Mouse (Mus musculus) intestine, postnatal 0 days (tissue): ENCODE measurements at regions not wholly inside any gene's neighbourhood (a gene's known extent, or its start where the extent isn't known, plus 50 kb on each side); places are given as distances from the start of the nearest gene placed in this dataset. TPM values are rescaled to one million over a fixed set of nuclear protein-coding genes. Genes with fewer than 3 reads are reported as not detected.

Source experiments
- ATAC-seq: fragments of 200-750 bp; cut with Nextera tagmentation; 2 replicates; pipeline ENCODE4 v1.8.0; 2017; ENCODE audit warnings: mild to moderate bottlenecking, moderate TSS enrichment, moderate library complexity
- H3K27ac ChIP-seq: fragments of 300-500 bp; sonication (generic); 2 replicates; pipeline ENCODE4 v1.5.1; 2014; ENCODE audit warnings: mild to moderate bottlenecking, low read depth, low read length, moderate library complexity
- H3K27me3 ChIP-seq: fragments of 300-500 bp; sonication (generic); replicated peaks from 2 replicates; pipeline ENCODE4 v1.6.1; 2014; ENCODE audit warnings: low read length, mixed read lengths; ENCODE audit not compliant: control insufficient read depth, insufficient read depth
- H3K36me3 ChIP-seq: fragments of 300-500 bp; sonication (generic); 2 replicates; pipeline ENCODE4 v1.6.1; 2014; ENCODE audit warnings: mild to moderate bottlenecking, moderate library complexity; ENCODE audit not compliant: control insufficient read depth, insufficient read depth
- H3K4me1 ChIP-seq: fragments of 300-500 bp; sonication (generic); replicated peaks from 2 replicates; pipeline ENCODE4 v1.6.1; 2014; ENCODE audit warnings: antibody characterized with exemption, low read length, mixed read lengths; ENCODE audit not compliant: control insufficient read depth, insufficient read depth
- H3K4me2 ChIP-seq: fragments of 300-500 bp; sonication (generic); replicated peaks from 2 replicates; pipeline ENCODE4 v1.6.1; 2014; ENCODE audit warnings: low read depth, mild to moderate bottlenecking, moderate library complexity
- H3K4me3 ChIP-seq: fragments of 300-500 bp; sonication (generic); 2 replicates; pipeline ENCODE4 v1.5.1; 2014; ENCODE audit warnings: low read depth, low read length
- H3K9ac ChIP-seq: fragments of 300-500 bp; sonication (generic); 2 replicates; pipeline ENCODE4 v1.6.1; 2014; ENCODE audit warnings: mild to moderate bottlenecking, low read depth, low read length
- H3K9me3 ChIP-seq: fragments of 300-500 bp; sonication (generic); 2 replicates; pipeline ENCODE4 v1.6.1; 2016; ENCODE audit warnings: mixed run types; ENCODE audit not compliant: control insufficient read depth
- CTCF ChIP-seq: sonication (generic); IDR thresholded peaks from 2 replicates; pipeline ENCODE4 v1.5.1; 2016; ENCODE audit warnings: low read depth, mild to moderate bottlenecking, control low read depth, antibody characterized with exemption, moderate library complexity
- WGBS: fragments of 180-500 bp; shearing (Covaris S2); extraction: QIAGEN DNeasy Blood & Tissue Kit; methylation state at CpG from one replicate; pipeline ENCODE4 v1.1.7; 2014; 5-methylcytosine and 5-hydroxymethylcytosine counted together
- microRNA-seq: library from miRNA; unstranded; fragments of <30 nt; microRNA quantifications from one replicate; pipeline ENCODE4, GENCODE M21; 2016

GRCm38 (mm10) chr15:62043617-62044392 lies 1121.0 kb upstream of the A1bg start:
- 74% methylated on average over 20 of the region's 20 CpGs for WGBS
- Histone ChIP-seq H3K4me2 (no peak overlapping the region), H3K36me3 (no peaks in the 10 kb centered on the region), H3K4me3 (no peak overlapping the region), H3K27me3 (no peaks in the 10 kb centered on the region), H3K9ac (no peak overlapping the region), H3K9me3 (no peaks in the 10 kb centered on the region), H3K4me1 (no peaks in the 10 kb centered on the region), H3K27ac (no peak overlapping the region)
- no peak for TF ChIP-seq CTCF
- no peak for ATAC-seq

GRCm38 (mm10) chr15:62042924-62043504 lies 1120.2 kb upstream of the A1bg start:
- no peak for TF ChIP-seq CTCF
- 83% methylated on average over 6 of the region's 6 CpGs for WGBS
- peaks cover 4% of the 10 kb centered on the region; the same call in 1 of the 2 replicates for H3K4me1 ChIP-seq
- no peaks in the 10 kb centered on the region for H3K27me3 ChIP-seq
- H3K36me3 ChIP-seq = no peaks in the 10 kb centered on the region
- no peak overlapping the region for H3K4me2 ChIP-seq
- H3K4me3 ChIP-seq = no peak overlapping the region
- no peak overlapping the region for H3K27ac ChIP-seq
- no peak for ATAC-seq
- no peaks in the 10 kb centered on the region for H3K9me3 ChIP-seq
- H3K9ac ChIP-seq = no peak overlapping the region

Small RNAs in the stretch of these regions (microRNA-seq; reads per million reads assigned to microRNA genes)
- not detected for gene Gm24810
